Mouse (Mus musculus) kidney, postnatal 0 days (tissue): ENCODE data around the gene Glrx5. TPM values are rescaled to one million over a fixed set of nuclear protein-coding genes. Genes with fewer than 3 reads are reported as not detected.

ENCODE experiments used
- ATAC-seq: fragments of 200-750 bp; cut with Nextera tagmentation; replicated peaks from 2 replicates; pipeline ENCODE4 v1.8.0; 2017; ENCODE audit warnings: low read depth, moderate number of reproducible peaks, moderate TSS enrichment, moderate library complexity; ENCODE audit not compliant: low FRiP score
- DNase-seq: peaks from one replicate; pipeline ENCODE4 v3.0.0-alpha.2; 2016; ENCODE audit warnings: low spot score
- H3K27ac ChIP-seq: fragments of 300-500 bp; sonication (generic); 2 replicates; pipeline ENCODE4 v1.5.1; 2014; ENCODE audit warnings: mild to moderate bottlenecking
- H3K27me3 ChIP-seq: fragments of 300-500 bp; sonication (generic); 2 replicates; pipeline ENCODE4 v1.6.1; 2014; ENCODE audit warnings: low read length, mixed read lengths; ENCODE audit not compliant: insufficient read depth
- H3K36me3 ChIP-seq: fragments of 300-500 bp; sonication (generic); 2 replicates; pipeline ENCODE4 v1.6.1; 2014; ENCODE audit warnings: low read length, mixed read lengths; ENCODE audit not compliant: insufficient read depth
- H3K4me1 ChIP-seq: fragments of 300-500 bp; sonication (generic); replicated peaks from 2 replicates; pipeline ENCODE4 v1.6.1; 2014; ENCODE audit warnings: antibody characterized with exemption, low read length, mixed read lengths; ENCODE audit not compliant: insufficient read depth
- H3K4me2 ChIP-seq: fragments of 300-500 bp; sonication (generic); 2 replicates; pipeline ENCODE4 v1.6.1; 2014; ENCODE audit warnings: mild to moderate bottlenecking, low read length, moderate library complexity, mixed read lengths
- H3K4me3 ChIP-seq: fragments of 300-500 bp; sonication (generic); replicated peaks from 2 replicates; pipeline ENCODE4 v1.5.1; 2014; ENCODE audit warnings: low read depth, low read length
- H3K9ac ChIP-seq: fragments of 300-500 bp; sonication (generic); 2 replicates; pipeline ENCODE4 v1.6.1; 2014; ENCODE audit warnings: low read depth, low read length
- H3K9me3 ChIP-seq: fragments of 300-500 bp; sonication (generic); replicated peaks from 2 replicates; pipeline ENCODE4 v1.6.1; 2016; ENCODE audit warnings: low read length, inconsistent platforms, mixed read lengths
- CTCF ChIP-seq: IDR thresholded peaks from 2 replicates; pipeline ENCODE4 v1.5.1; 2016; ENCODE audit warnings: antibody characterized with exemption, low read depth, mild to moderate bottlenecking, moderate library complexity
- WGBS: fragments of 180-500 bp; shearing (Covaris S2); extraction: QIAGEN DNeasy Blood & Tissue Kit; methylation state at CpG from one replicate; pipeline ENCODE4 v1.1.7; 2014; 5-methylcytosine and 5-hydroxymethylcytosine counted together
- polyA plus RNA-seq: library from polyadenylated mRNA; unstranded; fragments of >200 nt; fragmentation: Nextera tagmentation; extraction: Ambion mirVana; gene quantifications from 2 replicates; pipeline ENCODE4 v1.2.1, GENCODE M21; 2015

Gene Glrx5
- polyA plus RNA-seq, 1 experiment from 2014 or later = 225 TPM

DNA sequence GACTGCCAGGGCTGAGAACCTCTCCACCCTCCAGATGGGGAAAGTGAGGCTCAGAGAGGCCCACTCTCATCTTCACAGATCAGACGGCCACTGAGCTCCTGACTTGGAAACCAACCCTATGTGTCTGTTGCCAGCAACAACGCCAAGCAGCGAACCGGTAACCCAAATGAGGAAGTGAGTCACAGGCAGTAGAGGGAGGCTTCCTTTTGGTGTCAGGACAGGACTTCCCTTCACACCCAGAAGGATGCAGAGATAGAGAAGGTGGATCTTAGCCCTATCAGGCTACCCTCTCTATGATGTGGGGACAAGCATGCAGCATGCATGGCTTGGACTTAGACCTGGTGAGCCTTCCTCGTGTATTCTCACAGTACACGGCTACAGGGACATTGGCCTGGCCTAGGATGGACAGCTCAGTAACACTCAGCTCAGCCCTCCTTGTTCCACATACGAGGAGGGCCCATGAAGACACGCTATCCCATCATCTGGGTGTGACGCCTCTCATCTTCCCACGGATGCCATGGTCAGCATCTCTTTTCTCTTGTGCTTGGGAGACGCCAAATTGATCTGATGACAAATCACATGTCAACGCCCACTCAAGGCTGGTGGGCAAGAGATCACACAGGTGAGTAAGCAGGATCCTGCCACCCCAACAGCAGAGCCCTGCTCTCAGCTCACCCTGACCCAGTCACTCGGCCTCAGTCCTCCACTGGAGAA lies 41.6 kb upstream of the Glrx5 start:
- ATAC-seq = no peak

DNA sequence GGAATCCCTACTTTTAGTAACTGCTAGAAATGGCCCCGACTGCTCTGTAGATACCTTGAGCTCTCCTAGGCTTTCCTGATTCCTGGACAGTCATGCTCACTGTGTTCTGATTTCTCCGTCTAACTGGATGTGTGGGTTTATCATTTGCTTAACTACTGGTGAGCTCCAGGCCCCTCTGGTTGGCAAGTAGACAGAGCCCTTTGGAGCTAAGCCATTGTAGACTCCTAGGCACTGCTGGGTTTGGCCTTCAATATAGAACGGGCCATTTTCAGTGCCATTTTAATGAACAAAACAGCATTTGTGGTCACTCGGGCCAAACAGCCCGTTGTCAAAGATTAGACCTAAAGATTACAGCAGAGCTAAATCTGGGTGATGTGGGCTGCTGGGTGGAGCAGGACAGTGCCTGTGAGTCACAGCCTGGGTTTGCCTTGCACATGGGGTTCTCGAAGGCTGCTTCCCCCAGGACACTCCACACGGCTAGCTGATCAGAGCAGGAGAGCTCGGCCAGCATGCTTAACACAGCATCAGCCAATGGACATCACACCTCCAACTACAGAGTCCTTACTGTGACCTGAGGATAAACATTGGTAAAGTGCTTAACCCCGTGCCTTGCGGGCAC lies 40.3 kb upstream of the Glrx5 start:
- H3K4me2 ChIP-seq = no peak overlapping the region
- DNase-seq (no peak), ATAC-seq (no peak)
- no peaks in the 10 kb centered on the region for H3K36me3 ChIP-seq
- no peak for TF ChIP-seq CTCF
- no peaks in the 10 kb centered on the region for H3K9me3 ChIP-seq
- WGBS = 77% methylated on average over 10 of the region's 10 CpGs
- no peak overlapping the region for H3K27ac ChIP-seq
- no peak overlapping the region for H3K9ac ChIP-seq
- no peaks in the 10 kb centered on the region for H3K4me1 ChIP-seq
- no peak overlapping the region for H3K4me3 ChIP-seq
- H3K27me3 ChIP-seq = no peaks in the 10 kb centered on the region

More for the DNA sequence above, 41.6 kb upstream of the Glrx5 start:
- H3K9me3 ChIP-seq = no peaks in the 10 kb centered on the region
- no peaks in the 10 kb centered on the region for H3K36me3 ChIP-seq
- H3K4me1 ChIP-seq = no peaks in the 10 kb centered on the region
- H3K9ac ChIP-seq = no peak overlapping the region
- DNase-seq = no peak
- H3K27ac ChIP-seq = no peak overlapping the region
- WGBS = 75% methylated on average over 13 of the region's 13 CpGs
- no peak overlapping the region for H3K4me3 ChIP-seq
- H3K27me3 ChIP-seq = no peaks in the 10 kb centered on the region
- H3K4me2 ChIP-seq = no peak overlapping the region
- no peak for TF ChIP-seq CTCF

DNA sequence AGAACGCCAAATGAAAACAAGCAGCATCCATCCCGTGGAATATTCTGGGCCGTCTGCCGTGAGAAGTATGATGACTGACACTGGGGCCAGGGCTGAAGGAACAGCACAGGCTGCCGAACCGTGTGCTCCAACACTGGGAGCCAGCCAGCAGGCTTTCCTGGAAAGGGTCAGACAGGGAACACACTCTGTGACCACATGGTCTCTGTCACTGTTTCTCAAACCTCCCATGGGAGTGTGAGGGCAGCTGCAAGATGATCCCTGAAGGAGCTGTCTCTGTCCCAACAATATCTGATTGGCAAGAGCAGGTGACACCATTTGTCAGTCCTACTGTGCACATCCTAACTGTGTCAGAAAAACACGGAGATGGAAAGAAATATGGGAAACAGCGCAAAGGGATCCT lies 39.6 kb upstream of the Glrx5 start:
- Histone ChIP-seq H3K27ac (no peak overlapping the region), H3K27me3 (no peaks in the 10 kb centered on the region), H3K4me2 (no peak overlapping the region), H3K4me3 (no peak overlapping the region), H3K9me3 (no peaks in the 10 kb centered on the region), H3K36me3 (no peaks in the 10 kb centered on the region), H3K4me1 (no peaks in the 10 kb centered on the region), H3K9ac (no peak overlapping the region)
- no peak for DNase-seq
- 52% methylated on average over 8 of the region's 8 CpGs for WGBS
- ATAC-seq = no peak
- TF ChIP-seq CTCF = no peak

DNA sequence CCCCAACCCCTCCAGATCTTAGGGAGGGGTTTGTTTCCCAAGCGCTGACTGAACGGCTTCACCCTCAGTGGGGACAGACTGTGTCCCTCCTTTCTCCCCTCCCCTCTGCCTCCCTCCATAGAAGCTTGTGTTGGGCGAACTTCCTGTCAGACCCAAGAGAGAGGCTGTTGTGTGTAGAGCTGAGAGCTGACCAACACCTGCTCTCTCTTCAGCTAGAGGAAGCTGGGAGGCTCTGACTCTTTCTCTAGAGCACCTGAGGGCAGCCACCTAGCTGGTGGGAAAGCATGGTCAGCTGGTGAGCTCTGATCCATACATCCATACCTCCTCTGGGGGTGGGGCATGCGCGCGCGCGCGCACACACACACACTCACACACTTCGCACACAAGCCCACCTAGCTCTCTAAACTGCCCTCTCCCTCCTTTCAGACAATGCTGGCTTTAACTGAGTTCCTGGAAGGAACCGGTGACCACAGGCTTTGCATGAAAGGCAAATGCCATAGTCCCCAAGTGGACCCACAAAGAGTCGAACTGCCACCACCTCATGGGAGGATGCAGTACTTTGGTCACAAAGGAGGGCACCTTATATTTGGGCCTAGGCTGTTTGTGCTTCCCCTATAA lies 37.1 kb upstream of the Glrx5 start:
- ATAC-seq = no peak
- Histone ChIP-seq H3K36me3 (no peaks in the 10 kb centered on the region), H3K4me1 (peaks cover 3% of the 10 kb centered on the region; the same call in 1 of the 2 replicates), H3K9ac (no peak overlapping the region), H3K4me3 (no peak overlapping the region), H3K27me3 (no peaks in the 10 kb centered on the region), H3K27ac (no peak overlapping the region), H3K9me3 (no peaks in the 10 kb centered on the region), H3K4me2 (no peak overlapping the region)
- 77% methylated on average over 12 of the region's 12 CpGs for WGBS
- no peak for TF ChIP-seq CTCF
- no peak for DNase-seq

DNA sequence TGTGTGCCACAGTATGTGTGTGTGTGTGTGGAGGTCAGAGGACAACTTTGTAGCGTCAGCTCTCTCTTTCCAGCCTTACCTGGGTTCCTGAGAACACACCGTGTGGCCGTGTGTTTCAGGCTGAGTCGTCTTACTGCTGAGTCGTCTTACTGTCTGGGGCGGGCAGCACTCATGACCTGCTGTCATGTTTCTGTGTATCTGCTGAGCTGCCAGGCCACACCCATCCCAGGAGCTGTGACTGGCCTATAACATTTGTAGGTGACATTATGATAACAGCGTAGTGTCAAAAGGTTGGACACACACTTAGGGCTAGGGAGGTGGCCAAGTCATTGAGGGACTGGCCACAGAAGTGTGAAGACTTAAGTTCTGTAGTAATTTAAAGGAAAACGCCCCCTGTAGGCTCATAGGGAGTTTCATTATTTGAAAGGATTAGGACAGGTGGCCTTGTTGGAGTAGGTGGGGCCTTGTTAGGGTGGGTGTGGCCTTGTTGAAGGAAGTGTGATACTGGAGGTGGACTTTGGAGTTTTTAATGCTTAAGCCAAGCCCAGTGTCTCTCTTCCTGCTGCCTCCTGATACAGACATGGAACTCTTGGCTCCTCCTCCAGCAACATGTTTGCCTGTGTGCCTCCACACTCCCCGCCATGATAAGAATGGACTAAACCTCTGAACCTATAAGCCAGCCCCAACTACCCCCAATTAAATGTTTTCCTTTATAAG lies 36.3 kb upstream of the Glrx5 start:
- WGBS = 84% methylated on average over 9 of the region's 9 CpGs
- no peaks in the 10 kb centered on the region for H3K27me3 ChIP-seq
- TF ChIP-seq CTCF = no peak
- ATAC-seq (no peak), DNase-seq (no peak)
- no peak overlapping the region for H3K27ac ChIP-seq
- H3K4me3 ChIP-seq = no peak overlapping the region
- H3K4me1 ChIP-seq = peaks cover 11% of the 10 kb centered on the region
- H3K4me2 ChIP-seq = no peak overlapping the region
- no peaks in the 10 kb centered on the region for H3K9me3 ChIP-seq
- no peaks in the 10 kb centered on the region for H3K36me3 ChIP-seq
- no peak overlapping the region for H3K9ac ChIP-seq

DNA sequence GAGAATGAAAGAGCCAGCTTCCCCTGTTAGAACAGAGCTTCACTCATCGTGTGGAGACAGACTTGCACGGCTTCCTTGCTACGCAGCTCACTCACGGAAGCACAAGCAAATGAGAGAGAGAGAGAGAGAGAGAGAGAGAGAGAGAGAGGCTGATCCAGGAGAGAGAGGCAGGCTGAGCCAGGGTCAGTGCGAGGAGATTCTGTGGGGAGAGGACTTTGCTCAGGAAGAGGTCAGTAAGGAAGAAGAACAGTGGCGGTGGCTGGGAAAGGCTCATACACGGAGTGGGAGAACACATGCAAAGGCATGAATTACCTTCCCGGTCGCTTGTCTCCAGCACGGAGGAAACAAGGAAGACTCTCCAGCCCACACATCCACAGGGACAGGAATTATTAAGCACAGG lies 35.3 kb upstream of the Glrx5 start:
- no peak for ATAC-seq

More for the DNA sequence above, 35.3 kb upstream of the Glrx5 start:
- Histone ChIP-seq H3K4me3 (no peak overlapping the region), H3K9me3 (no peaks in the 10 kb centered on the region), H3K4me2 (no peak overlapping the region), H3K27ac (no peak overlapping the region), H3K36me3 (no peaks in the 10 kb centered on the region), H3K9ac (no peak overlapping the region), H3K4me1 (peaks cover 15% of the 10 kb centered on the region), H3K27me3 (no peaks in the 10 kb centered on the region)
- 61% methylated on average over 10 of the region's 10 CpGs for WGBS
- DNase-seq = no peak
- no peak for TF ChIP-seq CTCF
